Mouse (Mus musculus) cerebellum, adult 11-12 months (tissue): ENCODE measurements around the gene Nans.

Experiments
- DNase-seq: peaks from one replicate; pipeline ENCODE4 v3.0.0; 2022

Gene Nans

GRCm38 (mm10) chr4:46485696-46486417 lies 3.2 kb upstream of the Nans start:
- no peak for DNase-seq

GRCm38 (mm10) chr4:46487348-46487747 lies 1.7 kb upstream of the Nans start:
- DNase-seq, result peak; percentile 52

- no peak for DNase-seq
These were observed 4.0 kb downstream of the Nans start for GRCm38 (mm10) chr4:46493071-46493470.

GRCm38 (mm10) chr4:46495543-46495942 lies 6.5 kb downstream of the Nans start:
- DNase-seq, result no peak

GRCm38 (mm10) chr4:46497286-46497892 lies 8.3 kb downstream of the Nans start:
- peak; percentile 55 for DNase-seq

GRCm38 (mm10) chr4:46498511-46498910 lies 9.5 kb downstream of the Nans start:
- DNase-seq, result no peak

GRCm38 (mm10) chr4:46498976-46499375 lies 9.9 kb downstream of the Nans start:
- DNase-seq, result no peak

GRCm38 (mm10) chr4:46502606-46503502 lies 13.8 kb downstream of the Nans start:
- DNase-seq, result no peak

GRCm38 (mm10) chr4:46503881-46504280 lies 14.8 kb downstream of the Nans start:
- DNase-seq, result no peak

- DNase-seq, result peak; percentile 58
These were observed 16.5 kb downstream of the Nans start for GRCm38 (mm10) chr4:46505361-46506057.

GRCm38 (mm10) chr4:46506801-46507610 lies 18.0 kb downstream of the Nans start:
- DNase-seq, result peak; percentile 91

GRCm38 (mm10) chr4:46507736-46508460 lies 18.9 kb downstream of the Nans start:
- DNase-seq, result peak; percentile 65

GRCm38 (mm10) chr4:46520491-46520890 lies 31.4 kb downstream of the Nans start:
- no peak for DNase-seq

GRCm38 (mm10) chr4:46521457-46521856 lies 32.4 kb downstream of the Nans start:
- DNase-seq, result no peak

- no peak for DNase-seq
These were observed 34.3 kb downstream of the Nans start for GRCm38 (mm10) chr4:46523324-46523723.

GRCm38 (mm10) chr4:46526226-46526625 lies 37.2 kb downstream of the Nans start:
- DNase-seq, result no peak

GRCm38 (mm10) chr4:46526798-46527557 lies 37.9 kb downstream of the Nans start:
- DNase-seq, result no peak

- DNase-seq, result no peak
These were observed 38.5 kb downstream of the Nans start for GRCm38 (mm10) chr4:46527558-46527926.

- DNase-seq, result no peak
These were observed 40.7 kb downstream of the Nans start for GRCm38 (mm10) chr4:46529722-46530121.

- no peak for DNase-seq
These were observed 43.5 kb downstream of the Nans start for GRCm38 (mm10) chr4:46532511-46532910.

- no peak for DNase-seq
These were observed 43.9 kb downstream of the Nans start for GRCm38 (mm10) chr4:46532926-46533325.
